8 mouse cellular contexts compared by ENCODE assay signal in the genomic region with DNA sequence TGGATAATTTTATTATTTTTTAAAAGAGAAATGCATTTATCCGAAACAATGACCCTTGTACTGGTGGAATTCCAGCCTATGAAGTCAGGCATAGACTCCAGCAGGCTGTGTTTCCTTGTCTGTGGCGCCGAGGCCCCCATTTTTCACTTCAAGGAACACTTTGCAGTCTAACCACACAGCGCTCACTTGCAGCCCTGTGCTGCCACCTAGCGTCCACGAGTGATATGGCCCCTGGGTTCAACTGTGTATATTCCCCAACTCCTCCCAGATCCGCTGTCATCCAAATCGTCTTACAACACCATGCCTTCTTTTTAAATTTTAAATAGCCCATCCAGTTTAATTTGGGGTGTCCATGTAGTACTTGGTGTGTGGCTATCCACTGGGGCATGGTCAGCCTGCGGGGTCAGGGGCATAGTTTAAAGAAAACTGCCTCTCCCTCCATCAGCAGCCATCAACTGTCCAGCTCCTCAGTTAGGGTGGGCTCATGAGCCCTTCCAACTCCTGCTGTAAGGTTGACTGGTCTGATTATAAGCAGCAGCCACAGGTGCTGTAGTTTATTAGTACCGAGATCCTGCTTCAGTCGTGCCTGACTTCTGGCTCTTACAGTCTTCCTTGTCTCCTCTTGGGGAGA. TPM values are rescaled to one million over a fixed set of nuclear protein-coding genes. Genes with fewer than 3 reads are reported as not detected.
DNase-seq lines count a peak whose midpoint lies in the region; ATAC-seq and TF ChIP-seq lines count a peak whose summit lies in the region.

No protein-coding gene starts in this region.

- peak; percentile 91 for ATAC-seq in embryonic facial prominence, embryonic 14.5 days (ENCODE audit: low read depth)
- ATAC-seq in limb, embryonic 13.5 days (ENCODE audit: low FRiP score, low read depth): peak; percentile 88
- ATAC-seq in midbrain, embryonic 15.5 days (replicated peaks): peak; percentile 91

- H3K4me2 ChIP-seq in embryonic facial prominence, embryonic 14.5 days (ENCODE audit: low read depth, low read length): no peak overlapping the region
- H3K4me2 ChIP-seq in limb, embryonic 13.5 days (replicated peaks): no peak overlapping the region
- peak overlapping the region; percentile 34 for H3K4me2 ChIP-seq in midbrain, embryonic 15.5 days

- H3K9ac ChIP-seq in embryonic facial prominence, embryonic 14.5 days (ENCODE audit: low read depth, low read length): peak overlapping the region; percentile 10; the same call in 1 of the 2 replicates
- H3K9ac ChIP-seq in limb, embryonic 13.5 days: no peak overlapping the region
- peak overlapping the region; percentile 10; the same call in 1 of the 2 replicates for H3K9ac ChIP-seq in midbrain, embryonic 15.5 days

- H3K27me3 ChIP-seq in embryonic facial prominence, embryonic 14.5 days (replicated peaks; ENCODE audit: control insufficient read depth, insufficient read depth, low read length): no peaks in the 10 kb centered on the region
- no peaks in the 10 kb centered on the region for H3K27me3 ChIP-seq in limb, embryonic 13.5 days
- no peaks in the 10 kb centered on the region for H3K27me3 ChIP-seq in midbrain, embryonic 15.5 days (replicated peaks)
- no peaks in the 10 kb centered on the region for H3K27me3 ChIP-seq in spleen, adult 2 months (ENCODE audit: control insufficient read depth, insufficient read depth, low read length)

- no peak overlapping the region for H3K27ac ChIP-seq in embryonic facial prominence, embryonic 14.5 days (replicated peaks; ENCODE audit: low read depth, low read length)
- H3K27ac ChIP-seq in limb, embryonic 13.5 days: no peak overlapping the region
- H3K27ac ChIP-seq in midbrain, embryonic 15.5 days: no peak overlapping the region
- no peak overlapping the region for H3K27ac ChIP-seq in spleen, adult 2 months (ENCODE audit: insufficient read depth, low read length)

- peak; percentile 93 for DNase-seq in 416B (ENCODE audit: low read depth)
- DNase-seq in adrenal gland, postnatal 4 days (ENCODE audit: low spot score in 2 of 2): peak; percentile 75 to 77
- DNase-seq in embryonic facial prominence, embryonic 14.5 days (ENCODE audit: low spot score): peak; percentile 89
- DNase-seq in heart, adult 9 months (ENCODE audit: low spot score in 2 of 2): peak; percentile 65 to 82
- DNase-seq in kidney, adult 9 months: peak; percentile 91
- DNase-seq in spleen, adult 2 months (ENCODE audit: low read depth in 1 of 2, low spot score in 2 of 2): peak; percentile 74 to 83

- H3K4me3 ChIP-seq in embryonic facial prominence, embryonic 14.5 days (ENCODE audit: low read depth, low read length): no peak overlapping the region
- no peak overlapping the region for H3K4me3 ChIP-seq in limb, embryonic 13.5 days
- H3K4me3 ChIP-seq in midbrain, embryonic 15.5 days: no peak overlapping the region
- H3K4me3 ChIP-seq in spleen, adult 2 months (ENCODE audit: extremely low read depth, insufficient read depth, insufficient read length): no peak overlapping the region

- 8% methylated on average over 11 of the region's 11 CpGs for WGBS in embryonic facial prominence, embryonic 14.5 days
- WGBS in limb, embryonic 13.5 days: 9% methylated on average over 11 of the region's 11 CpGs
- 10% methylated on average over 11 of the region's 11 CpGs for WGBS in midbrain, embryonic 15.5 days
- WGBS in spleen, adult 2 months: 14% methylated on average over 11 of the region's 11 CpGs

- no peaks in the 10 kb centered on the region for H3K36me3 ChIP-seq in embryonic facial prominence, embryonic 14.5 days (ENCODE audit: control insufficient read depth, insufficient read depth, low read length)
- H3K36me3 ChIP-seq in limb, embryonic 13.5 days: no peaks in the 10 kb centered on the region
- H3K36me3 ChIP-seq in midbrain, embryonic 15.5 days (replicated peaks): no peaks in the 10 kb centered on the region
- no peaks in the 10 kb centered on the region for H3K36me3 ChIP-seq in spleen, adult 2 months (ENCODE audit: control insufficient read depth, insufficient read depth, low read length)

- H3K9me3 ChIP-seq in embryonic facial prominence, embryonic 14.5 days (ENCODE audit: control insufficient read depth, low read length): no peaks in the 10 kb centered on the region
- H3K9me3 ChIP-seq in limb, embryonic 13.5 days: no peaks in the 10 kb centered on the region
- no peaks in the 10 kb centered on the region for H3K9me3 ChIP-seq in midbrain, embryonic 15.5 days

- peak; percentile 98 for TF ChIP-seq CTCF in spleen, adult 2 months (IDR thresholded peaks at IDR 0.05; ENCODE audit: extremely low read depth, insufficient read depth, insufficient read length, insufficient replicate concordance)

- no peak for TF ChIP-seq POLR2A in spleen, adult 2 months (IDR thresholded peaks at IDR 0.05; ENCODE audit: low read depth, low read length)

- H3K4me1 ChIP-seq in embryonic facial prominence, embryonic 14.5 days (ENCODE audit: control insufficient read depth, insufficient read depth, low read length): no peaks in the 10 kb centered on the region
- no peaks in the 10 kb centered on the region for H3K4me1 ChIP-seq in limb, embryonic 13.5 days
- peaks cover 2% of the 10 kb centered on the region; the same call in 1 of the 2 replicates for H3K4me1 ChIP-seq in midbrain, embryonic 15.5 days
- H3K4me1 ChIP-seq in spleen, adult 2 months (ENCODE audit: control insufficient read depth, insufficient read depth, insufficient read length): peaks cover 15% of the 10 kb centered on the region; the same call in 1 of the 2 replicates

RNA-seq across cellular contexts. Expression of gene Adgre1, which starts 22.7 kb away (rescaled TPM):
- total RNA-seq in adrenal gland, postnatal 4 days (2021): 1 to 10 TPM; 7.9 to 8.3 TPM
- polyA plus RNA-seq in embryonic facial prominence, embryonic 14.5 days (2014; fragmentation: Nextera tagmentation; extraction: Ambion mirVana): 9.8 and 11.5 TPM in 2 replicates
- polyA plus RNA-seq in limb, embryonic 13.5 days (2015; fragmentation: Nextera tagmentation; extraction: Ambion mirVana): 6.1 and 6.4 TPM in 2 replicates
- polyA plus RNA-seq in midbrain, embryonic 15.5 days (2015; fragmentation: Nextera tagmentation; extraction: Ambion mirVana): 3.9 and 4.5 TPM in 2 replicates
- 26.8 and 38.4 TPM in 2 replicates for polyA plus RNA-seq in spleen, adult 2 months (2012; rRNA removed)

RNA-seq across cellular contexts. Expression of gene Vav1, which starts 56.9 kb away (rescaled TPM):
- total RNA-seq in adrenal gland, postnatal 4 days (2021): 1 to 10 TPM; 2.7 to 3.3 TPM
- 4.0 and 4.8 TPM in 2 replicates for polyA plus RNA-seq in embryonic facial prominence, embryonic 14.5 days (2014; fragmentation: Nextera tagmentation; extraction: Ambion mirVana)
- polyA plus RNA-seq in limb, embryonic 13.5 days (2015; fragmentation: Nextera tagmentation; extraction: Ambion mirVana): 2.1 and 2.7 TPM in 2 replicates
- polyA plus RNA-seq in midbrain, embryonic 15.5 days (2015; fragmentation: Nextera tagmentation; extraction: Ambion mirVana): 1.5 and 1.6 TPM in 2 replicates
- polyA plus RNA-seq in spleen, adult 2 months (2012; rRNA removed): 51.6 and 53.3 TPM in 2 replicates
